Mouse (Mus musculus): ENCODE measurements around the gene Lgi4.
A peak's percentile ranks its signal among the peaks of the same experiment; 100 is the strongest.

Lgi4 gene

DNA sequence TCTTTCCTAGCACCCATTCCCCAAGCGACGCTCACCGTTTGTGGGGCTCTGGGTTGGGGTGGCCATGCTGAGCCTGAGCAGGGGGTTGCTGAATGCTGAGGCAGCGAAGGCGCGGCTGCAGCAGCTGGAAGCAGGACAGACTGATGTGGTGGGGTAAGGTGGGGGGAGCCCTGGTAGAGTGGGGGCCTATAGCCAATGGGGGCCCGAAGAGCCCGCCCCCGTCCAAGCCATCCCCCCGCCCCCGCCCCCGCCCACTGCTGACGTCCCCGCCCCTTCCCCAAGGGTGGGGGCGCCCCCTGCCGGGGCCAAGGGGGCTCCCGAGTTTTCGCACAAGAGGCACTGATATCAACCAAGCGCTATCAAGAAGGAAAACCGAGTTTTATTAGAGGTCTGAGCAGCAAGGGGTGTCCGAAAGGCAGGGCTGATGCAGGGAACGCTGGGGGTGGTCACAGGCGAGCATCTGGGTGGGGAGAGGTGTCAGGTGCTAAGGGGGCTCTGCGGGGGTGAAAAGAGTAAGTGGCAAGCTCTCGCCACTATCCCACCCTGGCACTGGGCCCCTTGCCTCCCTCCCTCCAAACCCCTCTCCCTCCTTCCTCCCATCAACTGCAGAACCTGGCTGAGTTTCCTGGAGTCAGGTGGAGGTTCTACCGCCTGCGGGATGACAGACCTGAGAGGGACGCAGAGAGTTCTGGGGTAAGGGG is 7.7 kb upstream of the Lgi4 start, which contains the start of gene Fxyd7:
Gene Fxyd7 (minus strand): TSS at position 147 of the 701 bp plus-strand sequence.
- DNase-seq (ENCODE audit: low read depth, low spot score): peak; percentile 11

DNA sequence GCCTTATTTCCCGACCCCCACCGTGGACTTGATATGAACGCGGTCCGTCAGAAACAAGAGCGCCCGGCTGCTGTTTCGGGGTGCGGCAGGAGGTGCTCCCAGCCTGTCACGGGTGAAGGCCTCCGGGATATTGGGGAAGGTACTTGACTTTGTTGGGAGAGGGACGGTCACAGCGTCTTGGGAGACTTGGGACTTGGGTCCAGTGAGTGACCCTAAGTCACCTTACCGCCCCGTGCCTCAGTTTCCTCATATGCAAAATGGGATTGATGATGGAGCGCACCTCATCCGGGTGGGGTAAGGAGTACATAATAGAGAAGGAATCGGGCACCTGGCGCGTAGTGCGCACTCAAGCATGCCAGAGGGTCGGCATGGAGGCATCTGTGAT is 6.9 kb upstream of the Lgi4 start:
- no peak for DNase-seq (ENCODE audit: low read depth, low spot score)

DNA sequence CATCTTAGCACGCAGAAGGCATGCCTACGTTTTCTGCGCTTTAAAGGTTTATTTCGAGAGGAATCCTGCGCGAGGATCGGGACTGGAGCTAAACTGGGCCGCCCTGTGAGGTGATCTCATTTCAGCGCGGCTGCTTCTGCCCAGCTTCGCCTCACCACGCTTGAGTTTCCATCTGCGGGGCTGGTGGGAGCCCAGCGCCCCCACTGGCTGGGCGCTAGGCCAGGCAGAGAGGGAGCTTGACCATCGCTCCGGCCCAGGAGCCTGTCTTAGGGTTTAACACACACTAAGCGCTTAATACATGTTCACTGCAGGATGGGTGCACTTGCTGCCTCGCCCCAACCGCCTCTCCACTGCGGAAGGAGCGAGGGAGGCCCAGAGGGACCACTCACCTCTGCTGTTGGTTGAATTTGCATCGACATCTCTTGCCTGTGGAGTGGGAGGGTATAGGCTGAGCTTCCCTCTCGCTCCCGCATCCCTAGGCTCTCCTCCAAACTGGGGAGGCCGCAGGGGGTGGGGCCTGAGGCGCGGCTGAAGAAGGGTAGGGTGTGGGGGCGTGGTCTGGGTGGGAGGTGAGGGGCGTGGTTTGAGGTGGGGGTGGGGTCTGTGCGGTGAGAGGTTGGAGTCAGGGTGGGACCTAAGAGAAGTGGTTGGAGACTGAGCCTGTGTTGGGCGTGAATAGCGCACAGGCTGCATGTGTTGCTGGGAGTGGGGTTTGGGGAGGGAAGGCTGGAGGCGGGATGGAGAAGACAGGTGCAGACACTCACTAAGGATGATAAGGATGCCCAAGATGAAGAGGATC is 6.3 kb upstream of the Lgi4 start:
- peak; percentile 74 for DNase-seq (ENCODE audit: low read depth, low spot score)

DNA sequence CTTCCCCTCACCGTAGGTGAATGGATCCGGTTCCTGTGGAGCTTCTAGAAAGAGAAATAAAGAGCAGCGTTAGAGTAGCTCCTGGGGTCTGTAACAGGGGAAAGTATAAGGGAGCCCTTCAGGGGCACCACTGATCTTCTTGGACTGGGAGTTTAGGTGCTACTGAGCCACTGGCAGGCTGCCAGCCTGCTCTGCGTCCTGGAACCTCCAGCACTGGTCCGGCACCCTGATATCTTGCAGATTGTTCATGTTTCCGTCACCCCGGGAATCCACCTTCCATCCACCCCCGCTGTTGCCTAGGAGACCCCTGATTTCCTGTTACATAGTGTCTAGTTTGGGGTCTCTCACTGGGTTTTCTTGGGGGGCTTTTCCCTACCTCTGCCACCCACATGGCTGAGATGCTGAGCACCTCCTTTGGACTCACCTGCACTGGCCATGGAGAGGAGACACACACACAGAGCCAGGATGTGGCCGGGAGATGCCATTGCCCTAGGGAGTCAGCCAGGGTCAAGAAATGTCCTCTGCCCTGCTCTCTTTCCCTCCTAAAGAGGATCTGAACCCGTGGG is 5.2 kb upstream of the Lgi4 start:
- no peak for DNase-seq (ENCODE audit: low read depth, low spot score)

DNA sequence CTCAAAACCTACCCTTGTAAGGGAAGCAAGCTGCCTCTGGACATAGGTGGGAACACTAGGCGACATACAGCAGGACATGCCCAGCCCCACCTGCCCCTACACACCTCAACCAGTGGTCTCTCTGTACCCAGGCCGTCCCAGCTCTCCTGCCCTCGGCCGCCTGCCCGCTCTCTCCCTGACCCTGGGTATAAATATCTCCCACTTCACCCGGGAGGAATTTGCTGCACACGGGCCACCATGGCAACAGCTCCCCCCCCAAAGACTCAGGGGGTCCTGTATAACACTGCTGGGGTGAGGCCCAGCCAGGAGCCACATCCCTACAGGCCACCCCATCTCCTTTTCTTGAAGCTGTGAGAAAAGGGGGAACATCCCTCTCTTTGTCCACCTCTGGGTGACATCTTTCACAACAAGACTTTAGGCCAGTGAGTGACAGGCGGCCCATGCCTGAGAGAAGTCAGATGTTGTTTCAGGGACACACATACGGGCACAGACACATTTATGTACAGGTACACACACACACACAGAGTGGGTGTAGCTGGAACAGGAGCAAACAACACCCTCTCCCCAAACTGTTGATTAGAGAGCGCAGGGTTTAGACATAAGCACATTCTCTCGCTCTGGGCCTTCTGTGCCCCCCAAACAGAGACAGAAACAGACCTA is 4.4 kb upstream of the Lgi4 start:
- DNase-seq (ENCODE audit: low read depth, low spot score): no peak

DNA sequence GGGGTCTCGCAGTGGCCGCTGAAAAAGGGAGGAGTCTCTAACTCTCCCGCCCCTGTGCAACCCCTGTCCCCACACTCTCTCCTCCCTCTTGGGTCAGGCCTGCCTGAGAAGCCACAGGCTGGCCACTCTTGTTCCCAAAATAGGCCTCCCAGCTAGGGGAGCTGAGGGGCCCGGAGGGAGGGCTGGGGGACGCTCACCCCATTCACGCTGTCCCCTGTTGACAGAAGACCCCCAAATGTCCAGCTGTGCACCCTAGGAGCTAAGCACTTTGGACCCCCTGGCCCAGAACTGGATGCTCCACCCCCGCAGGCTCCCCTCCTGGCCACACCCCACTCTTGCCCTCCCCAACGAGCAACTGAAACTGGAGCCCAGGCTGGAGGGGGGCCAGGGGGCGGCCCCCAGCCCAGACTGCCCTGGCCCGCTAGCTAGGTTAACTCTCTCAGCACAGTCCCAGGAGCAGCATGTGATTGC is 3.8 kb upstream of the Lgi4 start:
- no peak for DNase-seq (ENCODE audit: low read depth, low spot score)

- no peak for DNase-seq (ENCODE audit: low read depth, low spot score)
Measured at GRCm38 (mm10) chr7:31055883-31056282, 3.3 kb upstream of the Lgi4 start.

DNA sequence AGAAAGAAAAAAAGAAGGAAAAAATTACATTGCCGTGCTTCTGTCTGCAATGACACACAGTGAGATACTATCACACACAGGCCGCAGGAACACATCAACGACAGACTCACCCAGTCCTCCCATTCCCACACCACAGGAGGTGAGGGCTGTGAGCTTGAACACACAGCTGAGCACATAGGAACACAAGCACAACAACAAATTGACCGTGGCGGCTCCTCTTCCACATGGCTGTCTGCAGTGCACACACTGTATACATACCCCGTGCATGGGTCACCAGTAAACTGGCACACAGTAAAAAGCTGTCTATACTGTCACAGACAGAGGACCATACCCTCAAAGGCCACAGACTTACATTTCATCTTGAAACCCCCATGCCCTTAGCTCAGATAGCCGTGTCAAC is 2.7 kb upstream of the Lgi4 start:
- DNase-seq (ENCODE audit: low read depth, low spot score): no peak

GRCm38 (mm10) chr7:31057071-31057470 is 2.1 kb upstream of the Lgi4 start, which contains the start of gene Fxyd1:
Gene Fxyd1 (minus strand): TSS chr7:31057199.
- no peak for DNase-seq (ENCODE audit: low read depth, low spot score)

DNA sequence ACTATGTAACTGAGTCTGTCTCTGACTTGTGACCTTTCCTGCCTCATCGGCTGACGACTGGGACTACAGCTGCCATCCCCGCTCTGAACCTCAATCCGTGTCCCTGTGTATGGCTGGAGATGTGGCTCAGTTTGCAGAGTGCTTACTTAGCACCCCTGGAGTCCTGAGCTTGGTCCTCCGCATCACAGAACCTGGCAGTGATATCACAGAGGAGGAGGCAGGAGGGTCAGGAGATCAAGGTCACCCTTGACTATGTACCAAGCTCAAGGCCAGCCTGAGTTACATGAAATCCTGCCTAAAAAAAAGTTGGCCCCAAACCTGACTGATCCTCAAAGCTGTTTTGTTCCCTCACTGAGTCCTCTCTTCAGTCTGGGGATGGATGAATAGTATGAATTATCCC is 1.4 kb upstream of the Lgi4 start:
- DNase-seq (ENCODE audit: low read depth, low spot score): no peak

GRCm38 (mm10) chr7:31058211-31058610 is 931 bp upstream of the Lgi4 start:
- DNase-seq (ENCODE audit: low read depth, low spot score): no peak

DNA sequence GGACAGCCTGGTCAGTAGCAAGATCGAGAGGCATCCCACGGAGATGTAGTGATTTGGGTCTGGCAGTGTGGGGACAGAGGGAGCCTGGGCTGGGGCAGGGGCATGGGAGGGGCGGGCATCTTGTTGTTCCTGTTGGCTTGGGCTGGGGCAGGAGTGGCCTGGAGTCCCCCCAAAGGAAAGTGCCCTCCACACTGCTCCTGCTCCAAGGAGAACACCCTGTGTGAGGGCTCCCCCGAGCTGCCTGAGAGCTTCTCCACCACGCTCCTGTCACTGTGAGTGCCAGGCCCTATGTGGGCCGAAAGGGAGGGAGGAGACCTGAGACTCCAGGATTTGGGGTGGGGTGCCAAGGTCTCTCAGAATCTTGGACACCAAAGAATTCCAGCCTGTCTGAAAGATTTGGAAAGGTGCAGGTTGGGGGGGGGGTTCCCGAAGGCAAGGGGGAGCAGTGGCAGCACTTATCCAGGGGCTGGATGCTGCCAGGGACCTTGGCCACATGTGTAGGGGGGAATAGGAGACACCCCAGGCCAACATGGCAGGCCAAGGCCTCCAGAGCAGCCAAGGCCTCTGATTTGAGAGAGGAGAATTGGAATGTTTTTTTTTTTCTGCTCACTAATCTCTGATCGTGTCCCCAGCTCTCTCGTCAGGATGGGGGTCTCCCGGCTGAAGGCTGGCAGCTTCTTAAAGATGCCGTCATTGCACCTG is 928 bp downstream of the Lgi4 start:
- no peak for DNase-seq (ENCODE audit: low read depth, low spot score)

DNA sequence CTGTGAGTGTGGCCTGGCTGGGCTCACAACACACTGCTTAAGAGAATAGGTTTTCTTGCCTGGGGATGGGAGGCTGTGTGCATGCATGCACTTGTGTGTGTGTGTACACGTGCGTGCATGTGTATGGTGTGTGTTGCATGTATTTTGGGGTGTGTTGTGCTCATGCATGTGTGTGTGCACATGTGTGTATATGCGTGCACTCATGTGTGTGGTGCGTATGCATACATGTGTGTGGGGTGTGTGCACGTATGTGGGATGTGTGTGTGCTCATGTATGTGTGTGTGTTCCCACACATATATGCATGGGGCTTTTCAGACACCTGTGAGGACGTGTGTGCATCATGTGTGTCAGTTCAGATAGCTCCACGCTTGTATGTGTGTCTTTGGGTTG is 1.5 kb downstream of the Lgi4 start:
- DNase-seq (ENCODE audit: low read depth, low spot score): no peak

GRCm38 (mm10) chr7:31063074-31063560 is 4.0 kb downstream of the Lgi4 start:
- no peak for DNase-seq (ENCODE audit: low read depth, low spot score)

GRCm38 (mm10) chr7:31067836-31068235 is 8.7 kb downstream of the Lgi4 start:
- DNase-seq (ENCODE audit: low read depth, low spot score): no peak

- DNase-seq (ENCODE audit: low read depth, low spot score): no peak
Measured at GRCm38 (mm10) chr7:31069491-31069890, 10.3 kb downstream of the Lgi4 start.

GRCm38 (mm10) chr7:31070324-31070723 is 11.2 kb downstream of the Lgi4 start:
- no peak for DNase-seq (ENCODE audit: low read depth, low spot score)

DNA sequence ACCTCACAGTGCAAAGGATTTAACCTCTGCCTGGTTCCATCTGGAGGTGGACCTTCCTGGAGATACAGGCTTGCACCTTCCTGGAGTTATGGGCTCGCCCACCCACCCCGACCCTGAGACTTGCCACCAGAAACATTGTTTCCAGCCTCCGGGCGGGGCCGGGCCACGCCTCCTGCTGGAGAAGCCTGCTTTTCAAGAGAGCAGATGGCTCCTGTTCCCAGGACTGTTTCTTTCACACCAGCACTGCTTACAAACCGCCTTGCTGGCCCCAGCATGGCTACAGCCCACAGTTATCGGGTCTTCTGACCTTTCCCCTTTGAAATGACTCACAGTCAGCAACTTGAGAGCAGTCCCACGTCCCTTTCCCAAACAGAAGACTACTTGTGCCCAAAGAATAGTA is 13.2 kb downstream of the Lgi4 start:
- DNase-seq (ENCODE audit: low read depth, low spot score): no peak

DNA sequence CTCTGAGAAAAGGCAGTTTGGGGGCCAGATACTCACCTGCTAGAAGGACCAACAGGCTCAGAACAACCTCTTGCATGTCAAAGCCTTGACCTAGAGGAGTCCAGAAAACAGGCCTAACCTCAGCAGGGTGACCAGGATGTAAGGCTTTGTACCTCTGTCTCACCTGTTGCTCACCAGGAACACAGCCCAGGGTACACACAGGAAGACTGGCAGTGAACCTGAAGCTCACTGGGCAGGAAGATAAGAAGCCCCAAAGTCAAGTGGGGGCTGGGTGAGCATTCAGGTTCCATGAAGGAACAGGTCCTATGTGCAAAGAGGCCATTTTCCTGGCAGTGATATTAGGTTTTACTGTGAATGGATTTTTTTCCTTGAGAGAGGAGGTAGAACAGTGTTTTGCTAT is 14.4 kb downstream of the Lgi4 start:
- no peak for DNase-seq (ENCODE audit: low read depth, low spot score)

DNA sequence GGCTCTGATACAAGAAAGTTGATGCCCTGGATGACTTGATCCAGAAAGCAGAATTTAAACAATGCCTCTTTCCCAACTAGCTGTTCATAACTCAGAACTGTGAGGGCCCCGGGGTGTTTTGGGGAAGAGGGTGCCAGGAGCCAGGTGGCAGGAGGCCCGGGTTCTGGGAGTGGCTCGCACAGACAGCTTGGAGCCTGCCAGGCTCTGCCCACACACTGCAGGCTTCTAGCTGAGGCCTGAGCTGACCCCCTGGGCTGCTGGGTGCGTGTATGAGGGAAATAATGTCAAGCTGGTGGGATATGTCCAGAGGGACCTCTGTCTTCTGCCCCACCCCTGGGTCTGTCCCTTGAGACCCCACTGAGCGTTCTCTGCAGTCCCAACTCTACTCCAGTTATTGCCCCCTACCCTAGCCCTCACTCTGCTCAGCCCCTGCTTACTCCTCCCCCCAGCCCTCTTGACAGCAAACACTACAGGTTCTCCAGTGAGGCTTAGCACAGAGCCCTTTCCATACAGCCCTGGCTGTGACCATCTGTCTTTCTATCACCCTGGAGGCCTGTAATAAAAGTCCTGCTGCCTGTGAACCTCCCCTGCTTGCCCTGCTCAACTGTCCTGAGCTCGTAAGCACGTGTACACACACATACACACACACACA is 15.0 kb downstream of the Lgi4 start:
- DNase-seq (ENCODE audit: low read depth, low spot score): no peak

DNA sequence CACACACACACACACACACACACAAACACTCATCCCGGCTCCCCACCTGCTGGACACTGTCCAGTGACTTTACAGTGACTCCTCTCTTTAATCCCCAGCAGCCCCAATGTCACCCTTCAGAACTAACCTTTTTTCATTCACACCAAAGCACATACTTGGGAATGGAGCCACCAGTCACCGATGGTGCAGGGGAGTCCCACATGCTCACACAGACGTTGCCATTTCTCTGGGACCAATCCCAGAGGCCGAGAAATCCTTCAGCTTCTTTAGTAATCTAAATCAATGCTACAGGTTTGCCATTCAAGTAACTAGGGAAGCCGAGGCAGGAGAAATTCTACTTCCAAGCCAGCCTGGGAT is 15.5 kb downstream of the Lgi4 start:
- DNase-seq (ENCODE audit: low read depth, low spot score): no peak

Measured in telencephalon, adult 2 months (tissue).